8 mouse cellular contexts compared by ENCODE assay signal in genomic region chr4:117181863-117182758, GRCm38 (mm10). TPM values are rescaled to one million over a fixed set of nuclear protein-coding genes. Genes with fewer than 3 reads are reported as not detected.
DNase-seq lines count a peak whose midpoint lies in the region; ATAC-seq lines count a peak whose summit lies in the region.

Gene Kif2c, minus strand, starts transcription at chr4:117182639.

- H3K9me3 ChIP-seq in hindbrain, embryonic 12.5 days (replicated peaks), result no peaks in the 10 kb centered on the region

- peaks cover 14% of the 10 kb centered on the region for H3K4me1 ChIP-seq in hindbrain, embryonic 12.5 days

- H3K36me3 ChIP-seq in hindbrain, embryonic 12.5 days, result peaks cover 27% of the 10 kb centered on the region

- ATAC-seq in hindbrain, embryonic 12.5 days (ENCODE audit: low FRiP score), result peak; percentile 98

- peak within 1 kb of the TSS; percentile 60 for H3K9ac ChIP-seq in hindbrain, embryonic 12.5 days

- peak within 1 kb of the TSS; percentile 59 for H3K4me3 ChIP-seq in hindbrain, embryonic 12.5 days

- H3K27me3 ChIP-seq in hindbrain, embryonic 12.5 days, result no peaks in the 10 kb centered on the region

- WGBS in hindbrain, embryonic 12.5 days, result 2% methylated on average over 42 of the region's 42 CpGs

- peak; percentile 94 for DNase-seq in MN1 (ENCODE audit: low spot score)
- peak; percentile 91 for DNase-seq in cerebellum, adult 9-10 months
- peak; percentile 81 to 96 for DNase-seq in frontal cortex, adult 2 months (ENCODE audit: extremely low spot score in 1 of 2, low spot score in 1 of 2)
- DNase-seq in layer of hippocampus, postnatal 14 days (ENCODE audit: low spot score in 2 of 2), result peak; percentile 89 to 94
- peak; percentile 92 for DNase-seq in lung, postnatal 14 days
- peak; percentile 85 for DNase-seq in retina, adult 2 months (ENCODE audit: low read depth, low spot score)
- DNase-seq in thymus, postnatal 36 days, result peak; percentile 89

- peak within 1 kb of the TSS; percentile 60; the same call in 1 of the 2 replicates for H3K27ac ChIP-seq in hindbrain, embryonic 12.5 days

- peak within 1 kb of the TSS; percentile 75 for H3K4me2 ChIP-seq in hindbrain, embryonic 12.5 days (replicated peaks)

RNA-seq across cellular contexts. Expression of gene Kif2c, which starts in this region (rescaled TPM):
- polyA plus RNA-seq in frontal cortex, adult 2 months (2012; rRNA removed), result 0.32 and 0.46 TPM in 2 replicates
- 55.6 and 56.4 TPM in 2 replicates for polyA plus RNA-seq in hindbrain, embryonic 12.5 days (2016; fragmentation: Nextera tagmentation; extraction: Ambion mirVana)
- 1 to 10 TPM; 1.3 to 1.7 TPM for total RNA-seq in layer of hippocampus, postnatal 14 days (2021)

Comparison
In these comparisons a context has a peak if more than half of its experiments do, and no peak if none do; other contexts are left out.
1. Peak in every context shown above with its lines: DNase-seq, ATAC-seq, H3K4me3 ChIP-seq and H3K27ac ChIP-seq.
2. RNA of gene Kif2c (polyA plus RNA-seq): 55.6 to 56.4 TPM in hindbrain, embryonic 12.5 days; 0.32 to 0.46 TPM in frontal cortex, adult 2 months; every median in the first group is over 10 times any median in the second.
3. Peak in DNase-seq in frontal cortex, adult 2 months; RNA of the gene not detected or under 1 TPM.